Mouse (Mus musculus) testis, postnatal 10 days (tissue): ENCODE data around the gene Pigx.

Experiments
- DNase-seq: peaks from one replicate; pipeline ENCODE4 v3.0.0; 2021; ENCODE audit warnings: low spot score

Pigx gene

DNA sequence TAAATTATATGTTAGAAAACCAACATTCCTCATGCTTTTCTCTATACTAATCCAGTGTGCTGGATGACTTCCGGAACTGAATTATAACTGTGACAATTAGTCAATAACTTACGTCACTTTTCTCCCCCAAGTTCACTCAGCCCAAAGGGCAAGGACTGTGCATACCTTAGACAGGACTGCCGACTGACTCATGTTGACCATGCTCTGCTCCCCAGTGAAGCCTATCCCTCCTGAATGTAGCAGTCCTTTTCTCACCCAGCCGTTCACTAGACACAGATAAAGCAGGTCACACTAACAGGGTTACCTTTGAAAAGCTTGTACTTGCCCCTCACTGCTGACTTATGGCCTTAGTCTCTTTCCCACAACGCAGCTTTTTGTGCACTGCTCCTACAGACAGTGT, 40.7 kb downstream of the Pigx start:
- DNase-seq: no peak

DNA sequence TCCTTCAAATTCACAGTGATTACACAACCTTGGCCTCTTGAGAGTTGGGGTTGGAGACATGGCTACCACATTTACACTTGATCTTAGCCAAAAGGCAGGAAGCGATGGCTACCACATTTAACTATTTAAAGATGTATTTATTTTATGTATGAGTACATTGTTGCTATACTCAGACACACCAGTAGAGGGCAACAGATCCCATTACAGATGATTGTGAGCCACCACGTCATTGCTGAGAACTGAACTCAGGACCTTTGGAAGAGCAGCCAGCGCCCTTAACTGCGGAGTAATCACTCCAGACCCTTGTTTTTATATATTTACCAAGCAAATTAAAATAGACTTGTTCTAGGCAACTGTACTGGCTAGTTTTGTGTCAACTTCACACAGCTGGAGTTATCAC, 57.2 kb downstream of the Pigx start:
- DNase-seq: no peak
